Mouse (Mus musculus): ENCODE data around the gene Mfsd13b.

GRCm38 (mm10) chr7:121047624-121048023 is 65.3 kb downstream of the Mfsd13b start:
- TF ChIP-seq CTCF (IDR thresholded peaks at IDR 0.05; ENCODE audit: low read depth, low read length) (no peak), POLR2A (IDR thresholded peaks at IDR 0.05; ENCODE audit: borderline replicate concordance, low read depth, low read length) (no peak)
